Mouse (Mus musculus): ENCODE results near the gene Vrk3. TPM values are rescaled to one million over a fixed set of nuclear protein-coding genes. Genes with fewer than 3 reads are reported as not detected.

Gene Vrk3
- polyA plus RNA-seq, 1 experiment from 2014 or later = 35.0 TPM

- H3K4me2 ChIP-seq (replicated peaks) = no peak overlapping the region
- H3K9me3 ChIP-seq = no peaks in the 10 kb centered on the region
- no peak overlapping the region for H3K27ac ChIP-seq
- ATAC-seq (ENCODE audit: low FRiP score, low read depth) = no peak
- H3K9ac ChIP-seq = no peak overlapping the region
- H3K4me3 ChIP-seq = no peak overlapping the region
- WGBS = 15% methylated on average over 6 of the region's 6 CpGs
- no peaks in the 10 kb centered on the region for H3K27me3 ChIP-seq
- H3K4me1 ChIP-seq = no peaks in the 10 kb centered on the region
- peaks cover 91% of the 10 kb centered on the region for H3K36me3 ChIP-seq
Observed at GRCm38 (mm10) chr7:44770046-44770578, 21.9 kb downstream of the Vrk3 start.

GRCm38 (mm10) chr7:44772591-44773204 is 24.5 kb downstream of the Vrk3 start:
- H3K9me3 ChIP-seq = no peaks in the 10 kb centered on the region
- no peak overlapping the region for H3K27ac ChIP-seq
- no peak for ATAC-seq (ENCODE audit: low FRiP score, low read depth)
- 90% methylated on average over 8 of the region's 8 CpGs for WGBS
- H3K9ac ChIP-seq = no peak overlapping the region
- no peak overlapping the region for H3K4me2 ChIP-seq (replicated peaks)
- H3K27me3 ChIP-seq = no peaks in the 10 kb centered on the region
- H3K4me3 ChIP-seq = no peak overlapping the region
- H3K36me3 ChIP-seq = peaks cover 89% of the 10 kb centered on the region
- H3K4me1 ChIP-seq = no peaks in the 10 kb centered on the region

GRCm38 (mm10) chr7:44776849-44777498 is 28.8 kb downstream of the Vrk3 start:
- Histone ChIP-seq H3K9me3 (no peaks in the 10 kb centered on the region), H3K4me1 (no peaks in the 10 kb centered on the region), H3K4me2 (replicated peaks) (no peak overlapping the region), H3K4me3 (no peak overlapping the region), H3K36me3 (peaks cover 63% of the 10 kb centered on the region), H3K27me3 (no peaks in the 10 kb centered on the region), H3K27ac (no peak overlapping the region), H3K9ac (no peak overlapping the region)
- ATAC-seq (ENCODE audit: low FRiP score, low read depth) = no peak
- WGBS = 79% methylated on average over 9 of the region's 9 CpGs

GRCm38 (mm10) chr7:44780101-44780500 is 31.9 kb downstream of the Vrk3 start:
- WGBS = 82% methylated on average over 8 of the region's 8 CpGs

DNA sequence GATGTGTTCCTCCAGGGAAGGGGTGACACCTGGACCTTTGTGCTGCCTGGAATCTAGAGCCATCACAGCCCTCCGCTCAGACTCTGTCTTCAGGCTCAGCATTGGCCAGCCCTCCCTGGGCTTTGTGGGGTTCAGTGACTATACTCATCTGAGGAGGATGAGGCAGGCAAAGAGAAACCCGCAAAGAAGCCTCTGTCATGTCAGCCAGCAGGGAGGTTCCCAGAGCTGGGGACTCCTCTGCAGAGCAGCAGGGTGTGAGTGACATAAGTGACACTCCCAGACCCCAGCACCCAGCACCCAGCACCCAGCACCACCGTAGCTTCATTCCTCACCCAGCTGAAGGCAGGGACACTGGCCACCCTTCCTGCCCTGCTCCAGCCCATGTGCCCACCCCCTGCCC is 41.3 kb downstream of the Vrk3 start:
- 65% methylated on average over 3 of the region's 3 CpGs for WGBS
- Histone ChIP-seq H3K4me1 (no peaks in the 10 kb centered on the region), H3K4me3 (no peak overlapping the region), H3K27me3 (no peaks in the 10 kb centered on the region), H3K4me2 (replicated peaks) (no peak overlapping the region), H3K27ac (no peak overlapping the region), H3K9ac (no peak overlapping the region), H3K36me3 (no peaks in the 10 kb centered on the region), H3K9me3 (peaks cover 5% of the 10 kb centered on the region; the same call in 1 of the 2 replicates)
- no peak for ATAC-seq (ENCODE audit: low FRiP score, low read depth)

More at GRCm38 (mm10) chr7:44780101-44780500, 31.9 kb downstream of the Vrk3 start:
- Histone ChIP-seq H3K36me3 (peaks cover 35% of the 10 kb centered on the region), H3K9ac (no peak overlapping the region), H3K9me3 (no peaks in the 10 kb centered on the region), H3K4me2 (replicated peaks) (no peak overlapping the region), H3K27me3 (no peaks in the 10 kb centered on the region), H3K4me1 (no peaks in the 10 kb centered on the region), H3K27ac (no peak overlapping the region), H3K4me3 (no peak overlapping the region)
- ATAC-seq (ENCODE audit: low FRiP score, low read depth) = no peak

- WGBS = 51% methylated on average over 4 of the region's 4 CpGs
- no peak for ATAC-seq (ENCODE audit: low FRiP score, low read depth)
Observed at GRCm38 (mm10) chr7:44790066-44790465, 41.9 kb downstream of the Vrk3 start.

DNA sequence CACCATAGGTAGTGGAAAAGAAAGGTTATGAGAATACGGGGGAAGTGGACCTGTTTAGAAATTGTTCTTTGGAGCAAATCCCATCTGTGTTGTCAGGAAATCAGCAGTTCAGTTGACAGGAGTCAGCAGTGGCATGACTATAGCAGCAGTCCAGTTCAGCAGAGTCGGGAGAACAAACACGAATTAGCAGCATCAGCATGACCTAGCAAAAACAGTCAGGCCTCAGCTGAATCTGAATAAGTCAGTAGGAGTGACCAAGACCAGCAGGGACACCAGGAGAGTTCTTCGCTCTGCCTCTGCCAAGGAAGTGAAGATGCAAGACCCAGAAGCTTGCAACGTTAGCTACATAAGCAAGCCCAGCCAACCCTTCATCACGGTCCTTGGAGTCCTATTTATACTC is 44.6 kb downstream of the Vrk3 start:
- no peak overlapping the region for H3K9ac ChIP-seq
- H3K4me1 ChIP-seq = no peaks in the 10 kb centered on the region
- no peak for ATAC-seq (ENCODE audit: low FRiP score, low read depth)
- no peak overlapping the region for H3K27ac ChIP-seq
- WGBS = 78% methylated on average over 6 of the region's 6 CpGs
- no peak overlapping the region for H3K4me3 ChIP-seq
- H3K27me3 ChIP-seq = no peaks in the 10 kb centered on the region
- H3K4me2 ChIP-seq (replicated peaks) = no peak overlapping the region
- H3K36me3 ChIP-seq = no peaks in the 10 kb centered on the region
- peaks cover 5% of the 10 kb centered on the region; the same call in 1 of the 2 replicates for H3K9me3 ChIP-seq

More at GRCm38 (mm10) chr7:44790066-44790465, 41.9 kb downstream of the Vrk3 start:
- Histone ChIP-seq H3K4me1 (no peaks in the 10 kb centered on the region), H3K9ac (no peak overlapping the region), H3K4me2 (replicated peaks) (no peak overlapping the region), H3K36me3 (no peaks in the 10 kb centered on the region), H3K27ac (no peak overlapping the region), H3K9me3 (peaks cover 5% of the 10 kb centered on the region; the same call in 1 of the 2 replicates), H3K27me3 (no peaks in the 10 kb centered on the region), H3K4me3 (no peak overlapping the region)

DNA sequence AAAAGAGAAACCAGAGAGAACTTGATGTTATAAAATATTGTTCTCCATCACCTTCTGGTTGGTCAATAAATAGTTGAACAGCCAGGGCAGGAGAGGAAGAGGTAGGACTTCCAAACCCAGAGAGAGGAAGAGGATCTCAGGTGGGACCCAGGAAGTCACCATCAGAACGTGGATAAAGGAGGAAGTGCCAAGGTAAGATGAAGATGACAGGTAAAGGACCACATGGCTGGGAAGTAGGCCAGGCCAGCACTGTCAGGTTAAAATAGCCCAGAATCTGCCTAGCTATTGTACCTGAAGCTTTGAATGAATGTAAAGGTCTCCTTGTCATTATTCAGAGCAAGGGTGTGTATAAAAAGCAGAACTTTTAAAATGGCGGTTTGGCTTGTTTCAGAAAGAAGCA is 60.7 kb downstream of the Vrk3 start:
- WGBS = 72% methylated on average over 2 of the region's 2 CpGs

GRCm38 (mm10) chr7:44809466-44809865 is 61.3 kb downstream of the Vrk3 start:
- no peak overlapping the region for H3K27ac ChIP-seq
- H3K36me3 ChIP-seq = peaks cover 29% of the 10 kb centered on the region
- 90% methylated on average over 3 of the region's 3 CpGs for WGBS
- H3K27me3 ChIP-seq = 0 out of 2 replicates have a peak, but pooled peaks cover 2% of the 10 kb centered on the region
- H3K4me1 ChIP-seq = no peaks in the 10 kb centered on the region
- ATAC-seq (ENCODE audit: low FRiP score, low read depth) = no peak
- H3K4me2 ChIP-seq (replicated peaks) = no peak overlapping the region
- H3K9ac ChIP-seq = no peak overlapping the region
- H3K4me3 ChIP-seq = no peak overlapping the region
- no peaks in the 10 kb centered on the region for H3K9me3 ChIP-seq

More for the DNA sequence above, 60.7 kb downstream of the Vrk3 start:
- H3K4me1 ChIP-seq = no peaks in the 10 kb centered on the region
- no peak overlapping the region for H3K27ac ChIP-seq
- H3K4me2 ChIP-seq (replicated peaks) = no peak overlapping the region
- ATAC-seq (ENCODE audit: low FRiP score, low read depth) = no peak
- H3K36me3 ChIP-seq = peaks cover 24% of the 10 kb centered on the region
- H3K9me3 ChIP-seq = no peaks in the 10 kb centered on the region
- 0 out of 2 replicates have a peak, but pooled peaks cover 2% of the 10 kb centered on the region for H3K27me3 ChIP-seq
- H3K9ac ChIP-seq = no peak overlapping the region
- no peak overlapping the region for H3K4me3 ChIP-seq

- peaks cover 7% of the 10 kb centered on the region for H3K4me1 ChIP-seq
- H3K4me2 ChIP-seq (replicated peaks) = no peak overlapping the region
- H3K4me3 ChIP-seq = no peak overlapping the region
- H3K27ac ChIP-seq = no peak overlapping the region
- H3K9me3 ChIP-seq = no peaks in the 10 kb centered on the region
- peaks cover 31% of the 10 kb centered on the region for H3K36me3 ChIP-seq
- ATAC-seq (ENCODE audit: low FRiP score, low read depth) = no peak
- 0 out of 2 replicates have a peak, but pooled peaks cover 2% of the 10 kb centered on the region for H3K27me3 ChIP-seq
- WGBS = 75% methylated on average over 4 of the region's 4 CpGs
- no peak overlapping the region for H3K9ac ChIP-seq
Observed at GRCm38 (mm10) chr7:44810365-44810764, 62.2 kb downstream of the Vrk3 start.

- Histone ChIP-seq H3K4me2 (replicated peaks) (no peak overlapping the region), H3K4me1 (peaks cover 8% of the 10 kb centered on the region), H3K27ac (no peak overlapping the region), H3K4me3 (no peak overlapping the region), H3K9ac (no peak overlapping the region), H3K27me3 (0 out of 2 replicates have a peak, but pooled peaks cover under 1% of the 10 kb centered on the region), H3K36me3 (peaks cover 31% of the 10 kb centered on the region), H3K9me3 (no peaks in the 10 kb centered on the region)
- 87% methylated on average over 7 of the region's 7 CpGs for WGBS
- ATAC-seq (ENCODE audit: low FRiP score, low read depth) = no peak
Observed at GRCm38 (mm10) chr7:44810819-44811557, 62.8 kb downstream of the Vrk3 start.
